Mouse (Mus musculus): ENCODE measurements around the gene Cyp4f18. TPM values are rescaled to one million over a fixed set of nuclear protein-coding genes. Genes with fewer than 3 reads are reported as not detected.
"Not testable (repeated sequence)": the region's sequence is repeated elsewhere in the genome, so short reads cannot be mapped to it uniquely, and the experiment has no call there.

Cyp4f18 gene
- total RNA-seq, 2 experiments from 2014 or later: not detected

GRCm38 (mm10) chr8:71988110-71988866 lies 21.1 kb downstream of the Cyp4f18 start:
- DNase-seq (ENCODE audit: low spot score in 2 of 2): peak; percentile 76 to 80
- intact Hi-C loops (cut with DNase I): no loop called here

- no peak for DNase-seq (ENCODE audit: low spot score in 2 of 2)
- intact Hi-C loops (cut with DNase I): no loop called here
These were observed 24.8 kb downstream of the Cyp4f18 start for GRCm38 (mm10) chr8:71984601-71985000.

GRCm38 (mm10) chr8:71981456-71981855 lies 28.0 kb downstream of the Cyp4f18 start:
- intact Hi-C loops (cut with DNase I): no loop called here
- no peak for DNase-seq (ENCODE audit: low spot score in 2 of 2)

GRCm38 (mm10) chr8:71981032-71981431 lies 28.4 kb downstream of the Cyp4f18 start:
- no peak for DNase-seq (ENCODE audit: low spot score in 2 of 2)
- intact Hi-C loops (cut with DNase I): no loop called here

- DNase-seq (ENCODE audit: low spot score in 2 of 2): no peak
- intact Hi-C loops (cut with DNase I): no loop called here
These were observed 35.2 kb downstream of the Cyp4f18 start for GRCm38 (mm10) chr8:71974211-71974610.

GRCm38 (mm10) chr8:71971945-71972344 lies 37.5 kb downstream of the Cyp4f18 start:
- intact Hi-C loops (cut with DNase I): no loop called here
- no peak for DNase-seq (ENCODE audit: low spot score in 2 of 2)

GRCm38 (mm10) chr8:71968636-71969035 lies 40.8 kb downstream of the Cyp4f18 start:
- no peak for DNase-seq (ENCODE audit: low spot score in 2 of 2)
- intact Hi-C loops (cut with DNase I): no loop called here

- no peak for DNase-seq (ENCODE audit: low spot score in 2 of 2)
- intact Hi-C loops (cut with DNase I): no loop called here
These were observed 41.3 kb downstream of the Cyp4f18 start for GRCm38 (mm10) chr8:71968100-71968499.

GRCm38 (mm10) chr8:71967261-71967660 lies 42.2 kb downstream of the Cyp4f18 start:
- intact Hi-C loops (cut with DNase I): no loop called here
- no peak for DNase-seq (ENCODE audit: low spot score in 2 of 2)

- intact Hi-C loops (cut with DNase I): no loop called here
- DNase-seq (ENCODE audit: low spot score in 2 of 2): no peak
These were observed 43.0 kb downstream of the Cyp4f18 start for GRCm38 (mm10) chr8:71966411-71966810.

- DNase-seq (ENCODE audit: low spot score in 2 of 2): no peak
- intact Hi-C loops (cut with DNase I): no loop called here
These were observed 44.3 kb downstream of the Cyp4f18 start for GRCm38 (mm10) chr8:71965166-71965565.

GRCm38 (mm10) chr8:71964051-71964450 lies 45.4 kb downstream of the Cyp4f18 start:
- intact Hi-C loops (cut with DNase I): no loop called here

GRCm38 (mm10) chr8:71961796-71962195 lies 47.6 kb downstream of the Cyp4f18 start:
- intact Hi-C loops (cut with DNase I): no loop called here
- DNase-seq (ENCODE audit: low spot score in 2 of 2): no peak

More at GRCm38 (mm10) chr8:71964051-71964450, 45.4 kb downstream of the Cyp4f18 start:
- no peak for DNase-seq (ENCODE audit: low spot score in 2 of 2)

- intact Hi-C loops (cut with DNase I): no loop called here
- no peak for DNase-seq (ENCODE audit: low spot score in 2 of 2)
These were observed 48.9 kb downstream of the Cyp4f18 start for GRCm38 (mm10) chr8:71960483-71960882.

GRCm38 (mm10) chr8:71954666-71955065 lies 54.8 kb downstream of the Cyp4f18 start:
- no peak for DNase-seq (ENCODE audit: low spot score in 2 of 2)
- intact Hi-C loops (cut with DNase I): no loop called here

GRCm38 (mm10) chr8:71952961-71953700 lies 56.3 kb downstream of the Cyp4f18 start:
- intact Hi-C loops (cut with DNase I): not testable (repeated sequence)

GRCm38 (mm10) chr8:71952489-71952888 lies 56.9 kb downstream of the Cyp4f18 start:
- intact Hi-C loops (cut with DNase I): no loop called here
- no peak for DNase-seq (ENCODE audit: low spot score in 2 of 2)

More at GRCm38 (mm10) chr8:71952961-71953700, 56.3 kb downstream of the Cyp4f18 start:
- not testable (repeated sequence) for DNase-seq (ENCODE audit: low spot score in 2 of 2)

- intact Hi-C loops (cut with DNase I): no loop called here
- DNase-seq (ENCODE audit: low spot score in 2 of 2): peak; percentile 4 to 8
These were observed 57.8 kb downstream of the Cyp4f18 start for GRCm38 (mm10) chr8:71951436-71952161.

- intact Hi-C loops (cut with DNase I): no loop called here
- peak; percentile 97 to 99 for DNase-seq (ENCODE audit: low spot score in 2 of 2)
These were observed 58.8 kb downstream of the Cyp4f18 start, which contains the start of gene Zfp961 for GRCm38 (mm10) chr8:71950482-71951221. Zfp961 (plus strand) TSS chr8:71951038.

Measured in left cerebral cortex, postnatal 36 days (tissue).